Mouse (Mus musculus): ENCODE data around the gene Psg28. TPM values are rescaled to one million over a fixed set of nuclear protein-coding genes. Genes with fewer than 3 reads are reported as not detected.

Gene Psg28
- not detected for total RNA-seq (2023)

DNA sequence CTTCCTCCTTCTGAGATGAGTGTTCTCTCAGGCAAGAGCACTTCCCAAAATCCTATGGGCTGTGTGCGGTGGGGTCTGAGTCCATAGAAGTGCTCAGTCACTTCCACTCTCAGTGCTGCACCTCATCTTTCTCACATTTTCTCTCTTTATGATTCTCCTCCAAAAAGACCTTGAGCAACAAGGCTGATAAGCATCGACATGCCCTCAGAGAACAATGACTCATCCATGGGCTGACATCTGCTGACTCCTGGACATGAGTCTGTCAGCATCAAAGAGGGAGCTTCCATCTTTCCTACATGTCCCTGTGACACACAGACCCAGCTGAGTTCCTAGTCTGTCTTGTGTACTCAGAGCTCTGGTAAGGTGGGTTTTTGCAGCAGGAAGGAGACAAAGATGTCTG, at the start of gene Psg28:
Gene Psg28 (minus strand): TSS at position 101 of the 400 bp plus-strand sequence.

Other genes with a start within 250 kb of the Psg28 start
- gene Mill1, start 186.7 kb downstream of the Psg28 start, total RNA-seq (2023), result not detected
- gene Psg18, start 77.0 kb downstream of the Psg28 start, total RNA-seq (2023), result not detected
- not detected for gene Psg26, start 52.1 kb upstream of the Psg28 start, total RNA-seq (2023)
- gene Psg25, start 100.2 kb upstream of the Psg28 start, total RNA-seq (2023), result not detected
- not detected for gene Psg27, start 135.3 kb upstream of the Psg28 start, total RNA-seq (2023)
- gene Psg23, start 184.5 kb upstream of the Psg28 start, total RNA-seq (2023), result not detected
- not detected for gene Psg21, start 224.7 kb upstream of the Psg28 start, total RNA-seq (2023)